Mouse (Mus musculus) heart, embryonic 12.5 days (tissue): ENCODE measurements at regions not wholly inside any gene's neighbourhood (a gene's known extent, or its start where the extent isn't known, plus 50 kb on each side); places are given as distances from the start of the nearest gene placed in this dataset.
"Not testable (repeated sequence)": the region's sequence is repeated elsewhere in the genome, so short reads cannot be mapped to it uniquely, and the experiment has no call there.

Source experiments
- ATAC-seq: fragments of 200-750 bp; cut with Nextera tagmentation; 2 replicates; pipeline ENCODE4 v1.8.0; 2017; ENCODE audit warnings: moderate TSS enrichment, moderate library complexity; ENCODE audit not compliant: insufficient number of reproducible peaks, low FRiP score
- H3K27ac ChIP-seq: fragments of 300-500 bp; sonication (generic); 2 replicates; pipeline ENCODE4 v1.5.1; 2016; ENCODE audit warnings: mild to moderate bottlenecking, moderate library complexity; ENCODE audit not compliant: poor library complexity, severe bottlenecking
- H3K27me3 ChIP-seq: fragments of 300-500 bp; sonication (generic); replicated peaks from 2 replicates; pipeline ENCODE4 v1.6.1; 2016; ENCODE audit warnings: mild to moderate bottlenecking, moderate library complexity
- H3K36me3 ChIP-seq: fragments of 300-500 bp; sonication (generic); 2 replicates; pipeline ENCODE4 v1.6.1; 2016; ENCODE audit warnings: mild to moderate bottlenecking, moderate library complexity
- H3K4me1 ChIP-seq: fragments of 300-500 bp; sonication (generic); replicated peaks from 2 replicates; pipeline ENCODE4 v1.6.1; 2016; ENCODE audit warnings: mild to moderate bottlenecking
- H3K4me2 ChIP-seq: fragments of 300-500 bp; sonication (generic); 2 replicates; pipeline ENCODE4 v1.6.1; 2016; ENCODE audit warnings: mild to moderate bottlenecking, moderate library complexity
- H3K4me3 ChIP-seq: fragments of 300-500 bp; sonication (generic); 2 replicates; pipeline ENCODE4 v1.5.1; 2016; ENCODE audit warnings: mild to moderate bottlenecking
- H3K9ac ChIP-seq: fragments of 300-500 bp; sonication (generic); 2 replicates; pipeline ENCODE4 v1.6.1; 2016; ENCODE audit warnings: mild to moderate bottlenecking, moderate library complexity
- H3K9me3 ChIP-seq: fragments of 300-500 bp; sonication (generic); replicated peaks from 2 replicates; pipeline ENCODE4 v1.6.1; 2016; ENCODE audit warnings: mild to moderate bottlenecking, moderate library complexity
- WGBS: fragments of 180-500 bp; shearing (Covaris S2); methylation state at CpG from one replicate; pipeline ENCODE4 v1.1.7; 2016; 5-methylcytosine and 5-hydroxymethylcytosine counted together

GRCm38 (mm10) chr7:137648621-137649020, 211.2 kb downstream of the Glrx3 start:
- Histone ChIP-seq H3K4me1 (no peaks in the 10 kb centered on the region), H3K27me3 (no peaks in the 10 kb centered on the region), H3K9me3 (no peaks in the 10 kb centered on the region; the same call in 1 of the 2 replicates), H3K36me3 (no peaks in the 10 kb centered on the region), H3K9ac (no peak overlapping the region), H3K4me3 (no peak overlapping the region), H3K4me2 (no peak overlapping the region), H3K27ac (no peak overlapping the region)
- ATAC-seq: no peak
- 60% methylated on average over 6 of the region's 6 CpGs for WGBS

- Histone ChIP-seq H3K27me3 (0 out of 2 replicates have a peak, but pooled peaks cover 4% of the 10 kb centered on the region), H3K27ac (no peak overlapping the region), H3K4me2 (no peak overlapping the region), H3K9ac (no peak overlapping the region), H3K4me1 (no peaks in the 10 kb centered on the region), H3K4me3 (no peak overlapping the region), H3K9me3 (no peaks in the 10 kb centered on the region; the same call in 1 of the 2 replicates), H3K36me3 (no peaks in the 10 kb centered on the region)
- no peak for ATAC-seq
- WGBS: 83% methylated on average over 6 of the region's 6 CpGs
Measured at GRCm38 (mm10) chr7:137649650-137650049, 212.2 kb downstream of the Glrx3 start.

GRCm38 (mm10) chr7:137653837-137654236, 216.4 kb downstream of the Glrx3 start:
- Histone ChIP-seq H3K9ac (no peak overlapping the region), H3K4me2 (no peak overlapping the region), H3K36me3 (no peaks in the 10 kb centered on the region), H3K27me3 (0 out of 2 replicates have a peak, but pooled peaks cover 7% of the 10 kb centered on the region), H3K9me3 (no peaks in the 10 kb centered on the region; the same call in 1 of the 2 replicates), H3K4me3 (no peak overlapping the region), H3K4me1 (no peaks in the 10 kb centered on the region), H3K27ac (no peak overlapping the region)
- no peak for ATAC-seq
- WGBS: 87% methylated on average over 4 of the region's 4 CpGs

GRCm38 (mm10) chr7:137667165-137667564, 229.8 kb downstream of the Glrx3 start:
- H3K36me3 ChIP-seq: no peaks in the 10 kb centered on the region
- H3K27me3 ChIP-seq: no peaks in the 10 kb centered on the region
- 0 out of 2 replicates have a peak, but pooled peaks cover 6% of the 10 kb centered on the region for H3K9me3 ChIP-seq
- no peak overlapping the region for H3K4me2 ChIP-seq
- no peak overlapping the region for H3K4me3 ChIP-seq
- no peaks in the 10 kb centered on the region for H3K4me1 ChIP-seq
- no peak overlapping the region for H3K9ac ChIP-seq
- 80% methylated on average over 2 of the region's 2 CpGs for WGBS
- ATAC-seq: no peak
- H3K27ac ChIP-seq: no peak overlapping the region

- Histone ChIP-seq H3K4me1 (no peaks in the 10 kb centered on the region), H3K27me3 (no peaks in the 10 kb centered on the region), H3K4me3 (no peak overlapping the region), H3K27ac (no peak overlapping the region), H3K9me3 (0 out of 2 replicates have a peak, but pooled peaks cover 6% of the 10 kb centered on the region), H3K9ac (no peak overlapping the region), H3K36me3 (no peaks in the 10 kb centered on the region), H3K4me2 (no peak overlapping the region)
- WGBS: 56% methylated on average over 4 of the region's 4 CpGs
- no peak for ATAC-seq
Measured at GRCm38 (mm10) chr7:137671156-137671555, 233.7 kb downstream of the Glrx3 start.

- Histone ChIP-seq H3K9ac (no peak overlapping the region), H3K27ac (no peak overlapping the region), H3K4me2 (no peak overlapping the region), H3K4me1 (no peaks in the 10 kb centered on the region), H3K27me3 (no peaks in the 10 kb centered on the region), H3K36me3 (no peaks in the 10 kb centered on the region), H3K9me3 (no peaks in the 10 kb centered on the region), H3K4me3 (no peak overlapping the region)
- no peak for ATAC-seq
- 63% methylated on average over 1 of the region's 1 CpGs for WGBS
Measured at GRCm38 (mm10) chr7:137674596-137674995, 237.2 kb downstream of the Glrx3 start.

GRCm38 (mm10) chr7:137675381-137675780, 238.0 kb downstream of the Glrx3 start:
- Histone ChIP-seq H3K9me3 (no peaks in the 10 kb centered on the region), H3K36me3 (no peaks in the 10 kb centered on the region), H3K4me2 (no peak overlapping the region), H3K27me3 (no peaks in the 10 kb centered on the region), H3K27ac (no peak overlapping the region), H3K4me3 (no peak overlapping the region), H3K9ac (no peak overlapping the region), H3K4me1 (no peaks in the 10 kb centered on the region)
- WGBS: 78% methylated on average over 5 of the region's 5 CpGs
- ATAC-seq: no peak

GRCm38 (mm10) chr7:137684826-137685225, 247.4 kb downstream of the Glrx3 start:
- no peaks in the 10 kb centered on the region for H3K4me1 ChIP-seq
- H3K4me2 ChIP-seq: no peak overlapping the region
- 78% methylated on average over 6 of the region's 6 CpGs for WGBS
- no peaks in the 10 kb centered on the region for H3K36me3 ChIP-seq
- H3K4me3 ChIP-seq: no peak overlapping the region
- no peak overlapping the region for H3K27ac ChIP-seq
- no peaks in the 10 kb centered on the region for H3K9me3 ChIP-seq
- no peak for ATAC-seq
- H3K9ac ChIP-seq: no peak overlapping the region
- no peaks in the 10 kb centered on the region for H3K27me3 ChIP-seq

- Histone ChIP-seq H3K9ac (no peak overlapping the region), H3K4me2 (no peak overlapping the region), H3K4me3 (no peak overlapping the region), H3K27me3 (no peaks in the 10 kb centered on the region), H3K27ac (no peak overlapping the region), H3K36me3 (no peaks in the 10 kb centered on the region), H3K4me1 (no peaks in the 10 kb centered on the region), H3K9me3 (no peaks in the 10 kb centered on the region)
- 78% methylated on average over 6 of the region's 6 CpGs for WGBS
- ATAC-seq: no peak
Measured at GRCm38 (mm10) chr7:137685320-137685719, 247.9 kb downstream of the Glrx3 start.

- H3K27me3 ChIP-seq: no peaks in the 10 kb centered on the region
- H3K27ac ChIP-seq: no peak overlapping the region
- WGBS: 71% methylated on average over 5 of the region's 5 CpGs
- H3K4me2 ChIP-seq: no peak overlapping the region
- H3K36me3 ChIP-seq: no peaks in the 10 kb centered on the region
- H3K9me3 ChIP-seq: no peaks in the 10 kb centered on the region
- H3K4me3 ChIP-seq: no peak overlapping the region
- no peak for ATAC-seq
- H3K9ac ChIP-seq: no peak overlapping the region
- no peaks in the 10 kb centered on the region for H3K4me1 ChIP-seq
Measured at GRCm38 (mm10) chr7:137696831-137697230, 259.4 kb downstream of the Glrx3 start.

- ATAC-seq, H3K9me3 ChIP-seq, H3K4me3 ChIP-seq, H3K4me2 ChIP-seq, H3K27me3 ChIP-seq, H3K9ac ChIP-seq, H3K4me1 ChIP-seq, H3K27ac ChIP-seq, H3K36me3 ChIP-seq: not testable (repeated sequence)
- WGBS: 63% methylated on average over 6 of the region's 6 CpGs
Measured at GRCm38 (mm10) chr7:137698501-137698900, 261.1 kb downstream of the Glrx3 start.

- no peaks in the 10 kb centered on the region for H3K4me1 ChIP-seq
- no peaks in the 10 kb centered on the region for H3K9me3 ChIP-seq
- H3K9ac ChIP-seq: no peak overlapping the region
- WGBS: 62% methylated on average over 9 of the region's 9 CpGs
- H3K4me2 ChIP-seq: no peak overlapping the region
- ATAC-seq: no peak
- H3K27me3 ChIP-seq: no peaks in the 10 kb centered on the region
- H3K27ac ChIP-seq: no peak overlapping the region
- no peak overlapping the region for H3K4me3 ChIP-seq
- no peaks in the 10 kb centered on the region for H3K36me3 ChIP-seq
Measured at GRCm38 (mm10) chr7:137712862-137713261, 275.4 kb downstream of the Glrx3 start.
